Mouse (Mus musculus): ENCODE measurements around the gene Myl6b.

- TF ChIP-seq POLR2AphosphoS5 (IDR thresholded peaks at IDR 0.05; ENCODE audit: insufficient replicate concordance, low read depth, low read length), result no peak
- no peak for TF ChIP-seq CTCF (IDR thresholded peaks at IDR 0.05; ENCODE audit: low read depth, low read length)
These were observed 5.5 kb upstream of the Myl6b start for GRCm38 (mm10) chr10:128504012-128504411.
